Comparison of ENCODE assay signal across 13 mouse cellular contexts in genomic region chr6:20840149-20840548, GRCm38 (mm10).
DNase-seq lines count a peak whose midpoint lies in the region; ATAC-seq and TF ChIP-seq lines count a peak whose summit lies in the region.
"Had no signal": no experiment of that assay in that cellular context is flagged by ENCODE, and none has a peak within 500 bp of the region (broad histone marks: within the 10 kb centered on the region; RNA-seq: fewer than 3 reads in every experiment).

No protein-coding gene starts in this region.

- 42% methylated on average over 3 of the region's 3 CpGs for WGBS in heart, adult 2 months
- 54% methylated on average over 3 of the region's 3 CpGs for WGBS in limb, embryonic 14.5 days
- 60% methylated on average over 3 of the region's 3 CpGs for WGBS in limb, embryonic 10.5 days

- in situ Hi-C loops in Patski (cut with MboI; ENCODE audit: low pct_unique_long_range_greater_than_20kb) = loop anchor here (10.0 to 25.0 kb wide), 2 partner anchors 372 to 695 kb away; partner anchors contain the start of gene Kcnd2

- peak; percentile 67 for TF ChIP-seq CTCF in heart, adult 2 months (IDR thresholded peaks at IDR 0.05)
- TF ChIP-seq CTCF in Patski (IDR thresholded peaks at IDR 0.05) = peak; percentile 19

- no peak overlapping the region for H3K4me2 ChIP-seq in limb, embryonic 14.5 days (replicated peaks; ENCODE audit: low read depth, low read length, severe bottlenecking)

- intact Hi-C loops in heart, adult 2 months (cut with DNase I) = loop anchor here (1.0 to 10.0 kb wide), 4 partner anchors 205 to 697 kb away; no protein-coding TSS in a partner anchor
- intact Hi-C loops in heart, postnatal 25 days (cut with DNase I) = loop anchor here (2.0 to 10.0 kb wide), 2 partner anchors 265 to 375 kb away; partner anchors contain the start of gene Kcnd2

- no peaks in the 10 kb centered on the region for H3K9me3 ChIP-seq in limb, embryonic 14.5 days (ENCODE audit: control insufficient read depth, low read length)
- no peaks in the 10 kb centered on the region for H3K9me3 ChIP-seq in limb, embryonic 10.5 days (replicated peaks)

- CTCF ChIA-PET in Patski (lab: Charles Lee) = interaction anchor here (1.2 to 1.6 kb wide), 2 partner anchors 375 to 695 kb away, joined by 3 to 5 read pairs; partner anchors contain the start of gene Kcnd2

- no peak for DNase-seq in heart, adult 2 months
- DNase-seq in heart, adult 18-20 months = no peak
- DNase-seq in limb, embryonic 14.5 days (ENCODE audit: low spot score) = peak; percentile 21
- DNase-seq in limb, embryonic 10.5 days (ENCODE audit: low spot score) = no peak
- no peak for DNase-seq in Patski (ENCODE audit: low read depth, low spot score)
- DNase-seq in retina, adult 2 months (ENCODE audit: low read depth, low spot score) = peak; percentile 0
- no peak for DNase-seq in heart, postnatal 25 days (ENCODE audit: low spot score)
- DNase-seq: gastrocnemius, postnatal 25 days; heart, postnatal 10 days; left cerebral cortex, postnatal 4 days; lung, adult 2 months; thymus, adult 18-20 months had no signal

- H3K4me3 ChIP-seq in heart, adult 2 months = no peak overlapping the region
- no peak overlapping the region for H3K4me3 ChIP-seq in limb, embryonic 14.5 days (replicated peaks; ENCODE audit: low read length)
- H3K4me3 ChIP-seq in limb, embryonic 10.5 days = no peak overlapping the region
- H3K4me3 ChIP-seq: erythroblast, embryonic 14.5 days had no signal

- no peaks in the 10 kb centered on the region for H3K27me3 ChIP-seq in heart, adult 2 months (ENCODE audit: control insufficient read depth, insufficient read depth, low read length)
- H3K27me3 ChIP-seq in limb, embryonic 14.5 days (ENCODE audit: control insufficient read depth, insufficient read depth, low read length) = no peaks in the 10 kb centered on the region
- no peaks in the 10 kb centered on the region for H3K27me3 ChIP-seq in limb, embryonic 10.5 days (ENCODE audit: low read depth, poor library complexity, severe bottlenecking)
- peaks cover 4% of the 10 kb centered on the region for H3K27me3 ChIP-seq in Patski

- H3K79me2 ChIP-seq in heart, adult 2 months (replicated peaks; ENCODE audit: control insufficient read depth, insufficient read depth, low read length) = no peaks in the 10 kb centered on the region

- no peak for TF ChIP-seq POLR2A in heart, adult 2 months (IDR thresholded peaks at IDR 0.05; ENCODE audit: insufficient read depth, low read depth, low read length)
- TF ChIP-seq POLR2A in limb, embryonic 14.5 days (IDR thresholded peaks at IDR 0.05; ENCODE audit: borderline replicate concordance, extremely low read depth, insufficient read depth, insufficient read length) = no peak

- no peak for TF ChIP-seq EP300 in heart, adult 2 months (IDR thresholded peaks at IDR 0.05; ENCODE audit: insufficient read depth, low read depth, low read length)

- H3K36me3 ChIP-seq in heart, adult 2 months (ENCODE audit: control insufficient read depth, insufficient read depth, low read length) = no peaks in the 10 kb centered on the region
- H3K36me3 ChIP-seq in limb, embryonic 14.5 days (ENCODE audit: control insufficient read depth, insufficient read depth, low read length) = no peaks in the 10 kb centered on the region
- H3K36me3 ChIP-seq in limb, embryonic 10.5 days = no peaks in the 10 kb centered on the region

- ATAC-seq in limb, embryonic 14.5 days (ENCODE audit: low FRiP score, low read depth) = no peak
- no peak for ATAC-seq in Patski

- POLR2A ChIA-PET in Patski (lab: Charles Lee) = no interaction called here

- no peak overlapping the region for H3K9ac ChIP-seq in heart, adult 2 months (ENCODE audit: low read depth, low read length)
- no peak overlapping the region for H3K9ac ChIP-seq in limb, embryonic 14.5 days (ENCODE audit: low read depth, low read length, severe bottlenecking)

- H3K4me1 ChIP-seq in heart, adult 2 months (ENCODE audit: control insufficient read depth, insufficient read depth, low read length) = no peaks in the 10 kb centered on the region
- H3K4me1 ChIP-seq in limb, embryonic 14.5 days (ENCODE audit: control insufficient read depth, insufficient read depth, low read length) = no peaks in the 10 kb centered on the region
- no peaks in the 10 kb centered on the region for H3K4me1 ChIP-seq in limb, embryonic 10.5 days

- no peak overlapping the region for H3K27ac ChIP-seq in heart, adult 2 months
- H3K27ac ChIP-seq in limb, embryonic 14.5 days (replicated peaks; ENCODE audit: low read depth, low read length) = no peak overlapping the region
- H3K27ac ChIP-seq in limb, embryonic 10.5 days = no peak overlapping the region

Comparison
In these comparisons a context has a peak if more than half of its experiments do, and no peak if none do; other contexts are left out.
1. DNase-seq: peak in limb, embryonic 14.5 days (single experiment) and retina, adult 2 months (single experiment); none in heart, adult 2 months (0 of 2), heart, adult 18-20 months (0 of 2), limb, embryonic 10.5 days (single experiment), Patski (single experiment) and heart, postnatal 25 days (single experiment).